In genomic region chr5:119587239-119587811, GRCm38 (mm10) we compare ENCODE assay signal across 24 mouse cellular contexts.
A peak's percentile ranks its signal among the peaks of the same experiment; 100 is the strongest.
DNase-seq lines count a peak whose midpoint lies in the region; ATAC-seq and TF ChIP-seq lines count a peak whose summit lies in the region.
"Had no signal": no experiment of that assay in that cellular context is flagged by ENCODE, and none has a peak within 500 bp of the region (broad histone marks: within the 10 kb centered on the region; RNA-seq: fewer than 3 reads in every experiment).

No protein-coding gene starts in this region.

- H3K36me3 ChIP-seq in intestine, embryonic 14.5 days (ENCODE audit: control insufficient read depth, insufficient read depth, low read length): no peaks in the 10 kb centered on the region
- H3K36me3 ChIP-seq in intestine, postnatal 0 days (ENCODE audit: control insufficient read depth, insufficient read depth): no peaks in the 10 kb centered on the region
- no peaks in the 10 kb centered on the region for H3K36me3 ChIP-seq in midbrain, embryonic 11.5 days (ENCODE audit: control insufficient read depth, insufficient read depth, low read length)
- no peaks in the 10 kb centered on the region for H3K36me3 ChIP-seq in midbrain, postnatal 0 days (ENCODE audit: insufficient read depth, low read length)
- H3K36me3 ChIP-seq: embryonic facial prominence, embryonic 15.5 days; heart, embryonic 13.5 days; hindbrain, embryonic 12.5 days; limb, embryonic 13.5 days; liver, embryonic 12.5 days had no signal

- H3K9me3 ChIP-seq in intestine, embryonic 14.5 days (ENCODE audit: control insufficient read depth, low read length): no peaks in the 10 kb centered on the region
- H3K9me3 ChIP-seq in intestine, postnatal 0 days (ENCODE audit: control insufficient read depth): no peaks in the 10 kb centered on the region
- no peaks in the 10 kb centered on the region for H3K9me3 ChIP-seq in midbrain, embryonic 11.5 days (ENCODE audit: control insufficient read depth, low read length)
- no peaks in the 10 kb centered on the region for H3K9me3 ChIP-seq in midbrain, postnatal 0 days (ENCODE audit: low read length)
- H3K9me3 ChIP-seq: embryonic facial prominence, embryonic 15.5 days; heart, embryonic 13.5 days; hindbrain, embryonic 12.5 days; liver, embryonic 12.5 days had no signal

- TF ChIP-seq CTCF in intestine, postnatal 0 days (IDR thresholded peaks at IDR 0.05; ENCODE audit: low read depth): no peak
- TF ChIP-seq CTCF in midbrain, postnatal 0 days (IDR thresholded peaks at IDR 0.05): no peak

- H3K9ac ChIP-seq in intestine, embryonic 14.5 days (ENCODE audit: low read length): no peak overlapping the region
- H3K9ac ChIP-seq in intestine, postnatal 0 days (ENCODE audit: low read depth, low read length): no peak overlapping the region
- H3K9ac ChIP-seq in midbrain, embryonic 11.5 days (ENCODE audit: low read length): no peak overlapping the region
- no peak overlapping the region for H3K9ac ChIP-seq in midbrain, postnatal 0 days (replicated peaks; ENCODE audit: low read length, poor library complexity, severe bottlenecking)
- H3K9ac ChIP-seq: embryonic facial prominence, embryonic 15.5 days; heart, embryonic 13.5 days; hindbrain, embryonic 12.5 days; limb, embryonic 13.5 days; liver, embryonic 12.5 days had no signal

- H3K4me3 ChIP-seq in intestine, embryonic 14.5 days (ENCODE audit: low read depth, low read length): no peak overlapping the region
- H3K4me3 ChIP-seq in intestine, postnatal 0 days (ENCODE audit: low read depth, low read length): no peak overlapping the region
- no peak overlapping the region for H3K4me3 ChIP-seq in midbrain, embryonic 11.5 days (ENCODE audit: low read depth, low read length)
- no peak overlapping the region for H3K4me3 ChIP-seq in midbrain, postnatal 0 days (ENCODE audit: low read depth, low read length)
- H3K4me3 ChIP-seq: embryonic facial prominence, embryonic 15.5 days; heart, embryonic 13.5 days; hindbrain, embryonic 12.5 days; layer of hippocampus, adult 2 months; limb, embryonic 13.5 days; liver, embryonic 12.5 days had no signal

- no peak for DNase-seq in intestine, embryonic 14.5 days (ENCODE audit: low spot score)
- peak; percentile 62 for DNase-seq in midbrain, embryonic 11.5 days (ENCODE audit: low spot score, missing footprints)
- DNase-seq in midbrain, postnatal 0 days (ENCODE audit: low spot score): no peak
- DNase-seq in R1 (ENCODE audit: low read depth, low spot score): peak; percentile 87
- peak; percentile 30 for DNase-seq in lung, postnatal 25 days (ENCODE audit: low spot score)
- no peak for DNase-seq in thymus, postnatal 14 days
- DNase-seq: B cell, adult 2 months; cerebellum, adult 9-10 months; gastrocnemius, postnatal 10 days; heart, postnatal 14 days; kidney, adult 8-10 months; kidney, postnatal 25 days; thymus, adult 18-20 months; thymus, postnatal 4 days had no signal

- WGBS in intestine, embryonic 14.5 days: 32% methylated on average over 12 of the region's 12 CpGs
- WGBS in intestine, postnatal 0 days: 64% methylated on average over 12 of the region's 12 CpGs
- 62% methylated on average over 12 of the region's 12 CpGs for WGBS in midbrain, embryonic 11.5 days
- 58% methylated on average over 12 of the region's 12 CpGs for WGBS in midbrain, postnatal 0 days

- peaks cover 6% of the 10 kb centered on the region; the same call in 1 of the 2 replicates for H3K4me1 ChIP-seq in intestine, embryonic 14.5 days (replicated peaks; ENCODE audit: control insufficient read depth, insufficient read depth, low read length)
- H3K4me1 ChIP-seq in intestine, postnatal 0 days (replicated peaks; ENCODE audit: control insufficient read depth, insufficient read depth, low read length): peaks cover 5% of the 10 kb centered on the region; the same call in 1 of the 2 replicates
- H3K4me1 ChIP-seq in midbrain, embryonic 11.5 days (ENCODE audit: control insufficient read depth, insufficient read depth, low read length): no peaks in the 10 kb centered on the region
- no peaks in the 10 kb centered on the region for H3K4me1 ChIP-seq in midbrain, postnatal 0 days (ENCODE audit: insufficient read depth, low read length)
- H3K4me1 ChIP-seq: hindbrain, embryonic 12.5 days had no signal

- H3K27ac ChIP-seq in intestine, embryonic 14.5 days (ENCODE audit: low read depth): no peak overlapping the region
- H3K27ac ChIP-seq in intestine, postnatal 0 days (ENCODE audit: low read depth, low read length): no peak overlapping the region
- H3K27ac ChIP-seq in midbrain, embryonic 11.5 days (ENCODE audit: low read depth, low read length): no peak overlapping the region
- H3K27ac ChIP-seq in midbrain, postnatal 0 days (ENCODE audit: low read depth, low read length): no peak overlapping the region
- H3K27ac ChIP-seq: embryonic facial prominence, embryonic 15.5 days; heart, embryonic 13.5 days; hindbrain, embryonic 12.5 days; layer of hippocampus, adult 2 months; limb, embryonic 13.5 days; liver, embryonic 12.5 days had no signal

- H3K4me2 ChIP-seq in intestine, embryonic 14.5 days (ENCODE audit: low read length): 0 out of 2 replicates have a peak overlapping the region, but pooled peaks have one; percentile 3
- H3K4me2 ChIP-seq in intestine, postnatal 0 days (replicated peaks; ENCODE audit: low read depth): no peak overlapping the region
- H3K4me2 ChIP-seq in midbrain, embryonic 11.5 days: no peak overlapping the region
- H3K4me2 ChIP-seq in midbrain, postnatal 0 days (ENCODE audit: low read depth, low read length, poor library complexity, severe bottlenecking): no peak overlapping the region
- H3K4me2 ChIP-seq: embryonic facial prominence, embryonic 15.5 days; heart, embryonic 13.5 days; hindbrain, embryonic 12.5 days; limb, embryonic 13.5 days; liver, embryonic 12.5 days had no signal

- H3K27me3 ChIP-seq in intestine, embryonic 14.5 days (replicated peaks; ENCODE audit: control insufficient read depth, insufficient read depth, low read length): no peaks in the 10 kb centered on the region
- H3K27me3 ChIP-seq in intestine, postnatal 0 days (replicated peaks; ENCODE audit: control insufficient read depth, insufficient read depth, low read length): no peaks in the 10 kb centered on the region
- no peaks in the 10 kb centered on the region for H3K27me3 ChIP-seq in midbrain, embryonic 11.5 days (ENCODE audit: control insufficient read depth, insufficient read depth, low read length)
- H3K27me3 ChIP-seq in midbrain, postnatal 0 days (ENCODE audit: insufficient read depth, low read length): no peaks in the 10 kb centered on the region
- H3K27me3 ChIP-seq: CH12.LX; embryonic facial prominence, embryonic 15.5 days; hindbrain, embryonic 12.5 days; liver, embryonic 12.5 days had no signal

- no peak for ATAC-seq in intestine, embryonic 14.5 days (replicated peaks; ENCODE audit: low FRiP score, low TSS enrichment, low read depth)
- no peak for ATAC-seq in intestine, postnatal 0 days
- ATAC-seq in midbrain, embryonic 11.5 days (ENCODE audit: low FRiP score): no peak
- no peak for ATAC-seq in midbrain, postnatal 0 days (ENCODE audit: low FRiP score)
- ATAC-seq: forebrain, embryonic 14.5 days; liver, embryonic 12.5 days; midbrain, embryonic 16.5 days had no signal

Comparison
In these comparisons a context has a peak if more than half of its experiments do, and no peak if none do; other contexts are left out.
1. DNase-seq: peak in midbrain, embryonic 11.5 days (single experiment), R1 (single experiment) and lung, postnatal 25 days (single experiment); none in intestine, embryonic 14.5 days (single experiment), midbrain, postnatal 0 days (single experiment) and thymus, postnatal 14 days (single experiment).